Mouse (Mus musculus) lung, embryonic 14.5 days (tissue): ENCODE results near the gene Cd33. TPM values are rescaled to one million over a fixed set of nuclear protein-coding genes. Genes with fewer than 3 reads are reported as not detected.

ENCODE experiments used
- ATAC-seq: fragments of 200-750 bp; cut with Nextera tagmentation; 2 replicates; pipeline ENCODE4 v1.8.0; 2017; ENCODE audit warnings: mild to moderate bottlenecking, moderate TSS enrichment, moderate library complexity; ENCODE audit not compliant: insufficient read depth
- DNase-seq: peaks from one replicate; pipeline ENCODE4 v3.0.0-alpha.2; 2015
- H3K27ac ChIP-seq: fragments of 300-500 bp; sonication (generic); 2 replicates; pipeline ENCODE4 v1.5.1; 2014; ENCODE audit warnings: low read depth, mild to moderate bottlenecking, moderate library complexity
- H3K27me3 ChIP-seq: fragments of 300-500 bp; sonication (generic); 2 replicates; pipeline ENCODE4 v1.6.1; 2014; ENCODE audit warnings: low read length, control low read depth; ENCODE audit not compliant: insufficient read depth
- H3K36me3 ChIP-seq: fragments of 300-500 bp; sonication (generic); 2 replicates; pipeline ENCODE4 v1.6.1; 2014; ENCODE audit warnings: control low read depth; ENCODE audit not compliant: insufficient read depth
- H3K4me1 ChIP-seq: fragments of 300-500 bp; sonication (generic); 2 replicates; pipeline ENCODE4 v1.6.1; 2014; ENCODE audit warnings: antibody characterized with exemption, control low read depth; ENCODE audit not compliant: insufficient read depth
- H3K4me2 ChIP-seq: fragments of 300-500 bp; sonication (generic); 2 replicates; pipeline ENCODE4 v1.6.1; 2014; ENCODE audit warnings: mild to moderate bottlenecking
- H3K4me3 ChIP-seq: fragments of 300-500 bp; sonication (generic); 2 replicates; pipeline ENCODE4 v1.5.1; 2014; ENCODE audit warnings: low read depth, low read length
- H3K9ac ChIP-seq: fragments of 300-500 bp; sonication (generic); 2 replicates; pipeline ENCODE4 v1.6.1; 2014
- H3K9me3 ChIP-seq: fragments of 300-500 bp; sonication (generic); 2 replicates; pipeline ENCODE4 v1.6.1; 2016; ENCODE audit warnings: low read depth, low read length, control low read depth
- CTCF ChIP-seq: IDR thresholded peaks from 2 replicates; pipeline ENCODE4 v1.5.1; 2016; ENCODE audit warnings: antibody characterized with exemption, low read depth
- WGBS: fragments of 180-500 bp; shearing (Covaris S2); extraction: QIAGEN DNeasy Blood & Tissue Kit; methylation state at CpG from one replicate; pipeline ENCODE4 v1.1.7; 2014; 5-methylcytosine and 5-hydroxymethylcytosine counted together
- polyA plus RNA-seq: library from polyadenylated mRNA; unstranded; fragments of >200 nt; fragmentation: Nextera tagmentation; extraction: Ambion mirVana; gene quantifications from 2 replicates; pipeline ENCODE4 v1.2.1, GENCODE M21; 2014

Gene Cd33
- polyA plus RNA-seq, 1 experiment from 2014 or later = 2.0 TPM

- no peaks in the 10 kb centered on the region for H3K9me3 ChIP-seq
- peak; percentile 91 for ATAC-seq
- peaks cover 16% of the 10 kb centered on the region; the same call in 1 of the 2 replicates for H3K36me3 ChIP-seq
- under 1% methylated on average over 27 of the region's 27 CpGs for whole genome bisulfite sequencing
- H3K4me2 ChIP-seq = peak within 1 kb of the TSS; percentile 86
- DNase-seq = peak; percentile 96
- peak within 1 kb of the TSS; percentile 69 for H3K4me3 ChIP-seq
- H3K4me1 ChIP-seq = peaks cover 3% of the 10 kb centered on the region; the same call in 1 of the 2 replicates
- H3K27ac ChIP-seq = peak within 1 kb of the TSS; percentile 91
- H3K27me3 ChIP-seq = no peaks in the 10 kb centered on the region
- peak within 1 kb of the TSS; percentile 75 for H3K9ac ChIP-seq
- 0 out of 2 replicates have a peak, but pooled peaks have one; percentile 11 for TF ChIP-seq CTCF
Measured at GRCm38 (mm10) chr7:43562006-43562633, 17.9 kb upstream of the Cd33 start, which contains the start of gene Zfp658. Gene Zfp658, plus strand, starts transcription at chr7:43562256.

- 20% methylated on average over 1 of the region's 1 CpGs for WGBS
- Histone ChIP-seq H3K36me3 (no peaks in the 10 kb centered on the region), H3K9ac (no peak overlapping the region), H3K4me2 (no peak overlapping the region), H3K27me3 (no peaks in the 10 kb centered on the region), H3K4me1 (no peaks in the 10 kb centered on the region), H3K4me3 (no peak overlapping the region), H3K9me3 (no peaks in the 10 kb centered on the region), H3K27ac (no peak overlapping the region)
- TF ChIP-seq CTCF = no peak
- DNase-seq = peak; percentile 56
- ATAC-seq = 0 out of 2 replicates have a peak, but pooled peaks have one; percentile 6
Measured at GRCm38 (mm10) chr7:43556901-43557300, 12.7 kb upstream of the Cd33 start.

- no peak overlapping the region for H3K4me3 ChIP-seq
- no peak overlapping the region for H3K27ac ChIP-seq
- ATAC-seq (no peak), DNase-seq (no peak)
- no peaks in the 10 kb centered on the region for H3K36me3 ChIP-seq
- no peak overlapping the region for H3K9ac ChIP-seq
- no peaks in the 10 kb centered on the region for H3K9me3 ChIP-seq
- TF ChIP-seq CTCF = no peak
- 89% methylated on average over 5 of the region's 5 CpGs for WGBS
- no peaks in the 10 kb centered on the region for H3K27me3 ChIP-seq
- H3K4me2 ChIP-seq = no peak overlapping the region
- H3K4me1 ChIP-seq = no peaks in the 10 kb centered on the region
Measured at GRCm38 (mm10) chr7:43555351-43555750, 11.1 kb upstream of the Cd33 start.

- Histone ChIP-seq H3K9me3 (no peaks in the 10 kb centered on the region), H3K4me1 (no peaks in the 10 kb centered on the region), H3K9ac (no peak overlapping the region), H3K27me3 (no peaks in the 10 kb centered on the region), H3K27ac (no peak overlapping the region), H3K4me2 (no peak overlapping the region), H3K4me3 (no peak overlapping the region), H3K36me3 (no peaks in the 10 kb centered on the region)
- WGBS = 63% methylated on average over 3 of the region's 3 CpGs
- no peak for ATAC-seq
- DNase-seq = peak; percentile 9
- no peak for TF ChIP-seq CTCF
Measured at GRCm38 (mm10) chr7:43554550-43554949, 10.3 kb upstream of the Cd33 start.

GRCm38 (mm10) chr7:43553153-43553552 lies 8.9 kb upstream of the Cd33 start:
- Histone ChIP-seq H3K9me3 (no peaks in the 10 kb centered on the region), H3K4me1 (no peaks in the 10 kb centered on the region), H3K4me2 (no peak overlapping the region), H3K4me3 (no peak overlapping the region), H3K36me3 (no peaks in the 10 kb centered on the region), H3K9ac (no peak overlapping the region), H3K27me3 (no peaks in the 10 kb centered on the region), H3K27ac (no peak overlapping the region)
- TF ChIP-seq CTCF = no peak
- 59% methylated on average over 4 of the region's 4 CpGs for WGBS
- ATAC-seq (no peak), DNase-seq (no peak)

GRCm38 (mm10) chr7:43548206-43548605 lies 4.0 kb upstream of the Cd33 start:
- no peak overlapping the region for H3K27ac ChIP-seq
- TF ChIP-seq CTCF = no peak
- no peak overlapping the region for H3K9ac ChIP-seq
- ATAC-seq (no peak), DNase-seq (no peak)
- H3K27me3 ChIP-seq = no peaks in the 10 kb centered on the region
- H3K36me3 ChIP-seq = no peaks in the 10 kb centered on the region
- no peaks in the 10 kb centered on the region for H3K9me3 ChIP-seq
- H3K4me1 ChIP-seq = no peaks in the 10 kb centered on the region
- H3K4me3 ChIP-seq = no peak overlapping the region
- WGBS = 79% methylated on average over 4 of the region's 4 CpGs
- no peak overlapping the region for H3K4me2 ChIP-seq

- TF ChIP-seq CTCF = no peak
- no peak overlapping the region for H3K27ac ChIP-seq
- no peaks in the 10 kb centered on the region for H3K36me3 ChIP-seq
- no peaks in the 10 kb centered on the region for H3K4me1 ChIP-seq
- no peak for DNase-seq
- no peak overlapping the region for H3K4me2 ChIP-seq
- no peaks in the 10 kb centered on the region for H3K27me3 ChIP-seq
- 27% methylated on average over 5 of the region's 5 CpGs for WGBS
- H3K9ac ChIP-seq = no peak overlapping the region
- no peak overlapping the region for H3K4me3 ChIP-seq
- no peak for ATAC-seq
- H3K9me3 ChIP-seq = no peaks in the 10 kb centered on the region
Measured at GRCm38 (mm10) chr7:43547666-43548065, 3.4 kb upstream of the Cd33 start.
